Mouse (Mus musculus) Patski (cell line): ENCODE measurements around the gene Mcm9. TPM values are rescaled to one million over a fixed set of nuclear protein-coding genes. Genes with fewer than 3 reads are reported as not detected.

Source experiments
- ATAC-seq: fragments of 100-300 bp; one replicate; pipeline ENCODE4 v1.8.0; 2021
- CTCF ChIA-PET: fragments of 350-600 bp; sonication (Branson Sonifier 250); formaldehyde crosslinking; loops from one replicate; lab custom pipeline; 2022; ENCODE audit warnings: inconsistent platforms; lab: Charles Lee
- POLR2A ChIA-PET: fragments of 350-600 bp; sonication (Branson Sonifier 250); formaldehyde crosslinking; loops from one replicate; lab custom pipeline; 2022; ENCODE audit warnings: antibody characterized with exemption, inconsistent platforms; lab: Charles Lee
- DNase-seq: peaks from one replicate; pipeline ENCODE4 v3.0.0-alpha.2; 2011; ENCODE audit warnings: low read depth, low spot score
- H3K27me3 ChIP-seq: fragments of 371-371 bp; one replicate; pipeline ENCODE4 v1.5.1; 2021
- CTCF ChIP-seq: fragments of 100-300 bp; IDR thresholded peaks from one replicate; pipeline ENCODE4 v1.5.1; 2021
- in situ Hi-C: fragments of 300-500 bp; cut with MboI; formaldehyde crosslinking; loops from 3 replicates; pipeline ENCODE4 v1.11.1; 2018; ENCODE audit warnings: low pct_unique_long_range_greater_than_20kb, mixed read lengths
- polyA plus RNA-seq: library from polyadenylated mRNA; unstranded; gene quantifications from one replicate; pipeline ENCODE4 v1.2.3, GENCODE M21; 2021

The Mcm9 gene
- polyA plus RNA-seq, 1 experiment from 2014 or later, result 8.8 TPM

- no peaks in the 10 kb centered on the region for H3K27me3 ChIP-seq
- no peak for TF ChIP-seq CTCF
- no peak for DNase-seq
- ChIA-PET POLR2A (no interaction called here), CTCF (interaction anchor here (0.9 to 5.7 kb wide), 7 partner anchors 7 to 181 kb away, joined by 3 to 88 read pairs (median 4); no protein-coding TSS in a partner anchor)
- in situ Hi-C loops, result loop anchor here (10.0 kb wide), 1 partner anchor 443 kb away; no protein-coding TSS in a partner anchor
- peak; percentile 68 for ATAC-seq
Observed at GRCm38 (mm10) chr10:53527344-53527743, 102.9 kb downstream of the Mcm9 start.

- DNase-seq (no peak), ATAC-seq (no peak)
- ChIA-PET CTCF (interaction anchor here (5.7 kb wide), 1 partner anchor 180 kb away, joined by 88 read pairs; no protein-coding TSS in a partner anchor), POLR2A (no interaction called here)
- in situ Hi-C loops, result loop anchor here (10.0 kb wide), 1 partner anchor 442 kb away; no protein-coding TSS in a partner anchor
- no peaks in the 10 kb centered on the region for H3K27me3 ChIP-seq
- no peak for TF ChIP-seq CTCF
Observed at GRCm38 (mm10) chr10:53526350-53526749, 103.9 kb downstream of the Mcm9 start.

GRCm38 (mm10) chr10:53525265-53525976 is 104.8 kb downstream of the Mcm9 start:
- in situ Hi-C loops, result loop anchor here (10.0 kb wide), 1 partner anchor 441 kb away; no protein-coding TSS in a partner anchor
- POLR2A ChIA-PET, result no interaction called here
- no peak for ATAC-seq

GRCm38 (mm10) chr10:53519068-53519954 is 110.9 kb downstream of the Mcm9 start:
- ATAC-seq (no peak), DNase-seq (no peak)
- H3K27me3 ChIP-seq, result no peaks in the 10 kb centered on the region
- ChIA-PET CTCF (interaction anchor here (0.8 to 3.9 kb wide), 4 partner anchors 9 to 171 kb away, joined by 4 to 22 read pairs (median 4); no protein-coding TSS in a partner anchor), POLR2A (interaction anchor here (0.6 kb wide), 2 partner anchors 49 to 72 kb away, joined by 3 to 13 read pairs; no protein-coding TSS in a partner anchor)
- in situ Hi-C loops, result loop anchor here (25.0 kb wide), 1 partner anchor 982 kb away; no protein-coding TSS in a partner anchor
- no peak for TF ChIP-seq CTCF

More at GRCm38 (mm10) chr10:53525265-53525976, 104.8 kb downstream of the Mcm9 start:
- CTCF ChIA-PET, result interaction anchor here (1.3 to 5.7 kb wide), 2 partner anchors 17 to 179 kb away, joined by 5 to 88 read pairs; no protein-coding TSS in a partner anchor
- no peak for DNase-seq
- no peaks in the 10 kb centered on the region for H3K27me3 ChIP-seq
- TF ChIP-seq CTCF, result no peak

DNA sequence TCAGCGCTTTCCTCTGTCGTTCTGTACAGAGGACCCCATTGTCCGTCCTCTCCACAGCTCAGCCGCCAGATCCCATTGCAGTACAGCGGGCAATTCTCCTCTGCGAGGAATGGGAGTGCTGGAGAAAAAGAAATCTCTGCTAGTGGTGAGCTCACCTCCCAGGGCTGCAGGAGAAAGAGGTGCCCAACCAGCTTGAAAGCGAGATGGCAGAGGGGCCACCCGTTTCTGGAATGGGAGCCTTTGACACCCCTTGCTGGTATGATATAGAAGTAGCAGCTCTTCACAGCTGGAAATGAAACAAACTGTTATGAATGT is 111.7 kb downstream of the Mcm9 start:
- ATAC-seq (no peak), DNase-seq (no peak)
- TF ChIP-seq CTCF, result no peak
- POLR2A ChIA-PET, result no interaction called here
- CTCF ChIA-PET, result interaction anchor here (1.0 to 3.9 kb wide), 2 partner anchors 9 to 10 kb away, joined by 4 to 22 read pairs; no protein-coding TSS in a partner anchor
- no peaks in the 10 kb centered on the region for H3K27me3 ChIP-seq
- in situ Hi-C loops, result loop anchor here (25.0 kb wide), 1 partner anchor 981 kb away; no protein-coding TSS in a partner anchor

GRCm38 (mm10) chr10:53517770-53518598 is 112.3 kb downstream of the Mcm9 start:
- in situ Hi-C loops, result loop anchor here (25.0 kb wide), 1 partner anchor 981 kb away; no protein-coding TSS in a partner anchor
- no peaks in the 10 kb centered on the region for H3K27me3 ChIP-seq
- no peak for TF ChIP-seq CTCF
- CTCF ChIA-PET, result interaction anchor here (0.7 to 3.9 kb wide), 4 partner anchors 9 to 18 kb away, joined by 3 to 22 read pairs (median 4); no protein-coding TSS in a partner anchor
- POLR2A ChIA-PET, result no interaction called here
- DNase-seq (no peak), ATAC-seq (no peak)

DNA sequence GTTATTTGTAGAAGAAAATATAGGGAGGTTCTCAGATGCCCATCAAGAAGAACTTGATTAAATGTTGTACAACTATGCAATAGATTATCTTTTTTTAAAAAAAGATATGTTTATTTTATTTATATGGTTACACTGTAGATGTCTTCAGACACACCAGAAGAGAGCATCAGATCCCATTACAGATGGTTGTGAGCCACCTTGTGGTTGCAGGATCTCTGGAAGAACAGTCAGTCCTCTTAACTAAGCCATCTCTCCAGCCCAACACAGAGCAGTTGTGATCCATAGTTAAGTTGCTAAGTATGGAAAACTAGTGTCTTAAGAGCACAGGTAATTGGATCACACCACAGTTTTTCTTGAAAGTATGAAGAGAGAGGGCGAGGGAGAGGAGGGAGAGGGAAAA is 117.7 kb downstream of the Mcm9 start:
- in situ Hi-C loops, result loop anchor here (25.0 kb wide), 1 partner anchor 975 kb away; no protein-coding TSS in a partner anchor
- DNase-seq (no peak), ATAC-seq (no peak)
- TF ChIP-seq CTCF, result peak; percentile 23
- no peaks in the 10 kb centered on the region for H3K27me3 ChIP-seq
- POLR2A ChIA-PET, result no interaction called here
- CTCF ChIA-PET, result interaction anchor here (1.0 to 2.0 kb wide), 2 partner anchors 162 to 164 kb away, joined by 3 to 10 read pairs; no protein-coding TSS in a partner anchor

DNA sequence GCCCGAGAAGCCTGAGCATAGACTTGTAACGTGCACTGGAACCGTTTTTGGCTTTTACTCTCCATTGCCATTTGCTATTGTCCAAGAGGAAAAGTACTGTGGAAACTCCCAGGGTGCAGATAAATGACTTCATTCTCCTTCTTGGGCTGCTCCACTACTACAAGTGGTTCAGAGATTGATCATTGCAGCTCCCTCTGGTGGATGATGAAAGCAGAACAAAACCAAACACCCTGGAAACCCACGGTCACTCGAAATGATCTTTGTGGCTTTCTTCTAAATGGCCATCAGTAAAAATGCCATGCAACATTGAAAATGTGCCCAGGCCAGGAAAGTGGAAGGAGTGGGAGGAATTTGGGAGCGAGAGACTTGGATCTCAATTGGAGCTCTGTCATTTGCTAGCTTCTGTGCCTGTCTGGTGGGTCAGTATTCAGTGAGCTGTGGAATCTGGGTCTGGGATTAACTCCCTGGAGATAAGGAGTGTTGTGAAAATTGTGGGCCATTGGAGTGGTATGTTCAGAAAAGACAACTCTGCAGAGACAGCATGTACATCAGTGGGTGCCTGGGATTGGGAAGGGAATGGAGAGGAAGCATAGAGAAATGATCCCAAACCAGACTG is 121.0 kb downstream of the Mcm9 start:
- in situ Hi-C loops, result loop anchor here (5.0 to 25.0 kb wide), 2 partner anchors 157 to 972 kb away; no protein-coding TSS in a partner anchor
- DNase-seq (no peak), ATAC-seq (peak; percentile 65)
- TF ChIP-seq CTCF, result peak; percentile 84
- ChIA-PET CTCF (interaction anchor here (0.7 to 4.9 kb wide), 17 partner anchors 9 to 165 kb away, joined by 3 to 42 read pairs (median 4); partner anchors contain the start of gene Cep85l), POLR2A (no interaction called here)
- no peaks in the 10 kb centered on the region for H3K27me3 ChIP-seq

DNA sequence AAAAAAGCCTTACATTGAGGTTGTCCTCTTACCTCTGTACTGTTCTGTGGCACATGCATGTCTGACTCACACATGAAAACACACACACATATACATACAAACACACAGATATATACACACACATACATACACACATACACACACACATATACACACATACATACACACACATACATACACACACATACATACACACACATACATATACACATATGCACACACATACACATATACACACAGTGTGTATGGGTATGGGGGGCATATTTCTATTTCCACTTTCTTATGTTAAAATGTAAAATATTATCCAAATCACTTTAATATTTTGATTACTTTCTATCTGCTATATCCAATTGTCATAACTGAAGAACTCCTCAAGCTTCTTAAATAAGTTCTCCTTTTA is 121.6 kb downstream of the Mcm9 start:
- DNase-seq (no peak), ATAC-seq (no peak)
- ChIA-PET CTCF (interaction anchor here (1.0 to 4.9 kb wide), 16 partner anchors 10 to 163 kb away, joined by 3 to 42 read pairs (median 4); partner anchors contain the start of gene Cep85l), POLR2A (no interaction called here)
- H3K27me3 ChIP-seq, result no peaks in the 10 kb centered on the region
- no peak for TF ChIP-seq CTCF
- in situ Hi-C loops, result loop anchor here (5.0 to 25.0 kb wide), 2 partner anchors 156 to 971 kb away; no protein-coding TSS in a partner anchor
